In genomic region chr9:65654700-65655237, GRCm38 (mm10) we compare ENCODE assay signal across 25 mouse cellular contexts.
"Had no signal": no experiment of that assay in that cellular context is flagged by ENCODE, and none has a peak within 500 bp of the region (broad histone marks: within the 10 kb centered on the region; RNA-seq: fewer than 3 reads in every experiment).

No protein-coding gene starts in this region.

- H3K4me1 ChIP-seq: hindbrain, embryonic 12.5 days; limb, embryonic 10.5 days had no signal

- H3K27ac ChIP-seq: gastrocnemius, adult 2 months; hindbrain, embryonic 12.5 days; hindbrain, embryonic 14.5 days; intestine, embryonic 15.5 days; layer of hippocampus, adult 2 months; left cerebral cortex, adult 2 months; limb, embryonic 10.5 days; limb, embryonic 12.5 days; liver, embryonic 13.5 days; liver, embryonic 15.5 days had no signal

- DNase-seq: gastrocnemius, adult 2 months; gastrocnemius, postnatal 10 days; gastrocnemius, postnatal 25 days; heart, postnatal 10 days; heart, postnatal 36 days; kidney, adult 18-20 months; kidney, adult 8-10 months; kidney, postnatal 10 days; kidney, postnatal 25 days; kidney, postnatal 4 days; liver; liver, embryonic 13.5 days had no signal

- H3K27me3 ChIP-seq: hindbrain, embryonic 12.5 days; intestine, embryonic 15.5 days; limb, embryonic 12.5 days; liver, embryonic 13.5 days; liver, embryonic 15.5 days had no signal

- H3K9me3 ChIP-seq: hindbrain, embryonic 12.5 days; intestine, embryonic 15.5 days; limb, embryonic 10.5 days; limb, embryonic 12.5 days; liver, embryonic 13.5 days; liver, embryonic 15.5 days had no signal

- H3K9ac ChIP-seq: hindbrain, embryonic 12.5 days; hindbrain, embryonic 14.5 days; intestine, embryonic 15.5 days; limb, embryonic 12.5 days; liver, embryonic 13.5 days; liver, embryonic 15.5 days; liver, postnatal 0 days had no signal

- H3K4me2 ChIP-seq: hindbrain, embryonic 12.5 days; hindbrain, embryonic 14.5 days; intestine, embryonic 15.5 days; limb, embryonic 12.5 days; liver, embryonic 11.5 days; liver, embryonic 13.5 days; liver, embryonic 15.5 days had no signal

- H3K36me3 ChIP-seq: hindbrain, embryonic 12.5 days; intestine, embryonic 15.5 days; limb, embryonic 10.5 days; limb, embryonic 12.5 days; liver, embryonic 13.5 days; liver, embryonic 15.5 days had no signal

- H3K4me3 ChIP-seq: gastrocnemius, adult 2 months; hindbrain, embryonic 12.5 days; intestine, embryonic 15.5 days; layer of hippocampus, adult 2 months; left cerebral cortex, adult 2 months; limb, embryonic 10.5 days; limb, embryonic 12.5 days; liver, embryonic 13.5 days; liver, embryonic 15.5 days had no signal

- ATAC-seq: hindbrain, embryonic 16.5 days; inflammation-experienced regulatory T-cells, adult 6 months; intestine, embryonic 15.5 days; intestine, postnatal 0 days; liver, postnatal 0 days had no signal
